Mouse (Mus musculus) heart, adult 2 months (tissue): Measurements from ENCODE around the gene Cela1. TPM values are rescaled to one million over a fixed set of nuclear protein-coding genes. Genes with fewer than 3 reads are reported as not detected.

ENCODE experiments used
- DNase-seq, 2 experiments: peaks; one replicate each; pipeline ENCODE4 v3.0.0; 2021
- H3K27ac ChIP-seq: fragments of 200-600 bp; 2 replicates; pipeline ENCODE4 v1.8.1; 2022
- H3K27me3 ChIP-seq: fragments of 200-500 bp; 2 replicates; pipeline ENCODE4 v1.6.1; 2012; ENCODE audit warnings: mild to moderate bottlenecking, low read length, inconsistent platforms, mixed read lengths; ENCODE audit not compliant: control insufficient read depth, insufficient read depth
- H3K36me3 ChIP-seq: fragments of 200-500 bp; 2 replicates; pipeline ENCODE4 v1.6.1; 2012; ENCODE audit warnings: low read length, inconsistent platforms; ENCODE audit not compliant: control insufficient read depth, insufficient read depth
- H3K4me1 ChIP-seq: fragments of 200-500 bp; 2 replicates; pipeline ENCODE4 v1.6.1; 2011; ENCODE audit warnings: low read length; ENCODE audit not compliant: control insufficient read depth, insufficient read depth
- H3K4me3 ChIP-seq: fragments of 200-600 bp; 2 replicates; pipeline ENCODE4 v1.8.1; 2022
- H3K79me2 ChIP-seq: fragments of 200-500 bp; replicated peaks from 2 replicates; pipeline ENCODE4 v1.6.1; 2012; ENCODE audit warnings: mild to moderate bottlenecking, inconsistent platforms, low read length, moderate library complexity, mixed read lengths; ENCODE audit not compliant: control insufficient read depth, insufficient read depth
- H3K9ac ChIP-seq: fragments of 200-500 bp; 2 replicates; pipeline ENCODE4 v1.6.1; 2012; ENCODE audit warnings: low read depth, mild to moderate bottlenecking, control low read depth, inconsistent platforms, low read length, mixed read lengths
- CTCF ChIP-seq: fragments of 200-600 bp; IDR thresholded peaks from 2 replicates; pipeline ENCODE4 v1.8.1; 2022; ENCODE audit warnings: antibody characterized with exemption, mild to moderate bottlenecking, moderate library complexity
- EP300 ChIP-seq: fragments of 200-500 bp; IDR thresholded peaks from 2 replicates; pipeline ENCODE4 v1.6.1; 2011; ENCODE audit warnings: low read depth, low read length, control low read depth; ENCODE audit not compliant: insufficient read depth
- POLR2A ChIP-seq: fragments of 200-500 bp; IDR thresholded peaks from 2 replicates; pipeline ENCODE4 v1.6.1; 2011; ENCODE audit warnings: mild to moderate bottlenecking, low read depth, low read length, control low read depth; ENCODE audit not compliant: insufficient read depth
- WGBS: fragments of 180-500 bp; shearing (Covaris S2); methylation state at CpG from one replicate; pipeline ENCODE4 v1.1.7; 2018; 5-methylcytosine and 5-hydroxymethylcytosine counted together
- intact Hi-C: fragments of 180-260 bp; cut with DNase I; formaldehyde crosslinking; loops from one replicate; pipeline ENCODE4 v1.15.1; 2025
- polyA plus RNA-seq: library from polyadenylated mRNA; depleted of rRNA; stranded (reverse); fragments of >200 nt; gene quantifications from 2 replicates; pipeline ENCODE4 v1.2.3, GENCODE M21; 2012
- total RNA-seq, 2 experiments: library from RNA; stranded (reverse); gene quantifications; 2 replicates each; pipeline ENCODE4 v1.2.3; 2021

Gene Cela1
- total and polyA plus RNA-seq, 3 experiments: 0.78 to 1.3 (median 1.0) TPM

GRCm38 (mm10) chr15:100691990-100692389 lies 4.3 kb upstream of the Cela1 start:
- Histone ChIP-seq H3K36me3 (no peaks in the 10 kb centered on the region), H3K79me2 (no peaks in the 10 kb centered on the region), H3K27me3 (no peaks in the 10 kb centered on the region), H3K9ac (no peak overlapping the region), H3K27ac (no peak overlapping the region), H3K4me3 (no peak overlapping the region), H3K4me1 (no peaks in the 10 kb centered on the region)
- TF ChIP-seq CTCF (no peak), POLR2A (no peak), EP300 (no peak)
- DNase-seq: no peak
- intact Hi-C loops: no loop called here
- WGBS: 43% methylated on average over 3 of the region's 3 CpGs

GRCm38 (mm10) chr15:100686989-100687388 lies 732 bp downstream of the Cela1 start:
- Histone ChIP-seq H3K36me3 (no peaks in the 10 kb centered on the region), H3K27me3 (no peaks in the 10 kb centered on the region), H3K9ac (no peak overlapping the region), H3K4me1 (no peaks in the 10 kb centered on the region; the same call in 1 of the 2 replicates), H3K79me2 (no peaks in the 10 kb centered on the region), H3K27ac (no peak overlapping the region), H3K4me3 (no peak overlapping the region)
- intact Hi-C loops: no loop called here
- 17% methylated on average over 12 of the region's 12 CpGs for WGBS
- DNase-seq: peak in 1 of 2 experiments; percentile 25
- TF ChIP-seq POLR2A: no peak
- TF ChIP-seq CTCF: no peak
- TF ChIP-seq EP300: no peak

GRCm38 (mm10) chr15:100686434-100686833 lies 1.3 kb downstream of the Cela1 start:
- DNase-seq: no peak
- TF ChIP-seq EP300 (no peak), POLR2A (no peak), CTCF (no peak)
- Histone ChIP-seq H3K27me3 (no peaks in the 10 kb centered on the region), H3K79me2 (no peaks in the 10 kb centered on the region), H3K4me3 (no peak overlapping the region), H3K9ac (no peak overlapping the region), H3K4me1 (no peaks in the 10 kb centered on the region; the same call in 1 of the 2 replicates), H3K27ac (no peak overlapping the region), H3K36me3 (no peaks in the 10 kb centered on the region)
- 91% methylated on average over 6 of the region's 6 CpGs for WGBS
- intact Hi-C loops: no loop called here

DNA sequence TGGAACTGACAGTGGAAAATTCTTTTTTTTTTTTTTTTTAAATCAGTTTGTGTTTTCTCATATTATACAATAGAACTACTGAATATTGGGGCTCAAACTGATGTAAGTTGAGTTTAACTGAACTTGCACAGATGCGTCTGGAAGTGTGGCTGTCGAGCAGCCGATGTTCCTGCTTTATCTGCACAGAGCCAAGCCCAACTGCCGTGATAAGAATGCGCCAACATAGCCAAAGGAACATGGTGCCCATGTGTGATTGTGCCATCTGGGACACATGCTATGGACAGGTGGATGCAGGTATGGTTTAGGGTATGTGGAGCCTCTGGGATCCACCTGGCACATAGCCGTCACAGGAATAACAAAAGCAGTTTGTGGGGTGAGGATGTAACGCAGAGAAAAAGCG lies 1.9 kb downstream of the Cela1 start:
- Histone ChIP-seq H3K36me3 (no peaks in the 10 kb centered on the region), H3K27me3 (no peaks in the 10 kb centered on the region), H3K79me2 (no peaks in the 10 kb centered on the region), H3K9ac (no peak overlapping the region), H3K4me3 (no peak overlapping the region), H3K27ac (no peak overlapping the region), H3K4me1 (no peaks in the 10 kb centered on the region; the same call in 1 of the 2 replicates)
- intact Hi-C loops: no loop called here
- 64% methylated on average over 8 of the region's 8 CpGs for WGBS
- TF ChIP-seq CTCF: no peak
- no peak for TF ChIP-seq POLR2A
- TF ChIP-seq EP300: no peak
- DNase-seq: no peak

DNA sequence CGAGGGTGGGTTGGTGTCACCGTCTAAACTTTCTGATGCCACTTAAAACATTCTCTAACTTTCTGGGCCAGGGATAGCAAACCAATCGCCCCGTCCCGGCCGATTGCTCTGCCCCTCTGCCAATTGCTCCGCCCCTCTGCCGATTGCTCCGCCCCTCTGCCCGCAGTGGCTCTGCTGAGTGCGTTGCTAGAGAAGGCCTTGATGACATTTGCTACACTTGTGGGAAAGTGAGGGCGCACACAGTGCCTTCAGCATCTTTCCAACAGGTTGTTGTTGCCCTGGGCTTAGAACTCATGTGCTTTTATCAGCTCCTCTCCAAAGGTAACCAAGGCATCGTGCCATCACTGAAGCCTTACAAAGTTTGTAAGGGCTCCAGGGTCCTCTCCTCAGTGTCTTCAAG lies 2.5 kb downstream of the Cela1 start:
- TF ChIP-seq EP300 (no peak), POLR2A (no peak)
- no peaks in the 10 kb centered on the region for H3K79me2 ChIP-seq
- intact Hi-C loops: no loop called here
- no peaks in the 10 kb centered on the region; the same call in 1 of the 2 replicates for H3K4me1 ChIP-seq
- H3K4me3 ChIP-seq: no peak overlapping the region
- H3K36me3 ChIP-seq: no peaks in the 10 kb centered on the region
- no peak overlapping the region for H3K27ac ChIP-seq
- WGBS: 39% methylated on average over 13 of the region's 13 CpGs
- H3K9ac ChIP-seq: no peak overlapping the region
- DNase-seq: no peak
- H3K27me3 ChIP-seq: no peaks in the 10 kb centered on the region

GRCm38 (mm10) chr15:100684450-100684849 lies 3.3 kb downstream of the Cela1 start:
- DNase-seq: no peak
- no peaks in the 10 kb centered on the region for H3K79me2 ChIP-seq
- 47% methylated on average over 10 of the region's 10 CpGs for WGBS
- H3K36me3 ChIP-seq: no peaks in the 10 kb centered on the region
- intact Hi-C loops: loop anchor here (5.0 kb wide), 2 partner anchors 47 to 72 kb away; partner anchors contain the start of gene Smagp
- H3K4me3 ChIP-seq: no peak overlapping the region
- H3K4me1 ChIP-seq: no peaks in the 10 kb centered on the region; the same call in 1 of the 2 replicates
- TF ChIP-seq POLR2A: no peak
- no peak for TF ChIP-seq CTCF
- TF ChIP-seq EP300: no peak
- no peak overlapping the region for H3K27ac ChIP-seq
- H3K9ac ChIP-seq: no peak overlapping the region
- no peaks in the 10 kb centered on the region for H3K27me3 ChIP-seq
